Mouse (Mus musculus) left cerebral cortex, postnatal 25 days (tissue): Measurements from ENCODE around the gene Car15. TPM values are rescaled to one million over a fixed set of nuclear protein-coding genes. Genes with fewer than 3 reads are reported as not detected.

Experiments
- DNase-seq, 2 experiments: peaks; one replicate each; pipeline ENCODE4 v3.0.0; 2022; ENCODE audit warnings: low spot score in 2 of 2, mixed read lengths in 1 of 2
- intact Hi-C: fragments of 180-260 bp; cut with DNase I; formaldehyde crosslinking; loops from one replicate; pipeline ENCODE4 v1.15.1; 2025
- total RNA-seq, 2 experiments: library from RNA; stranded (reverse); gene quantifications; 2 replicates each; pipeline ENCODE4 v1.2.3; 2021

Gene Car15
- total RNA-seq, 2 experiments from 2014 or later = 12.3 to 13.8 TPM

GRCm38 (mm10) chr16:17804449-17804912 lies 33.7 kb downstream of the Car15 start:
- DNase-seq = no peak
- intact Hi-C loops = no loop called here

GRCm38 (mm10) chr16:17803675-17804448 lies 34.3 kb downstream of the Car15 start:
- intact Hi-C loops = no loop called here
- DNase-seq = no peak

- intact Hi-C loops = no loop called here
Measured at GRCm38 (mm10) chr16:17802839-17803674, 35.1 kb downstream of the Car15 start.

GRCm38 (mm10) chr16:17802456-17802838 lies 35.7 kb downstream of the Car15 start:
- no peak for DNase-seq
- intact Hi-C loops = no loop called here

More at GRCm38 (mm10) chr16:17802839-17803674, 35.1 kb downstream of the Car15 start:
- DNase-seq = peak; percentile 54 to 76

- intact Hi-C loops = no loop called here
- no peak for DNase-seq
Measured at GRCm38 (mm10) chr16:17801777-17802455, 36.2 kb downstream of the Car15 start.

GRCm38 (mm10) chr16:17799584-17799983 lies 38.6 kb downstream of the Car15 start:
- DNase-seq = no peak
- intact Hi-C loops = no loop called here

GRCm38 (mm10) chr16:17798321-17799180 lies 39.6 kb downstream of the Car15 start:
- intact Hi-C loops = no loop called here
- DNase-seq = no peak

GRCm38 (mm10) chr16:17797812-17798311 lies 40.3 kb downstream of the Car15 start:
- intact Hi-C loops = no loop called here

GRCm38 (mm10) chr16:17796971-17797811 lies 41.0 kb downstream of the Car15 start, which contains the start of gene Scarf2:
Scarf2 (plus strand) TSS chr16:17797282.
- no peak for DNase-seq
- intact Hi-C loops = no loop called here

More at GRCm38 (mm10) chr16:17797812-17798311, 40.3 kb downstream of the Car15 start:
- DNase-seq = no peak

GRCm38 (mm10) chr16:17796519-17796918 lies 41.6 kb downstream of the Car15 start:
- intact Hi-C loops = no loop called here
- no peak for DNase-seq

GRCm38 (mm10) chr16:17795643-17796042 lies 42.5 kb downstream of the Car15 start:
- DNase-seq = no peak
- intact Hi-C loops = no loop called here

GRCm38 (mm10) chr16:17794047-17794446 lies 44.1 kb downstream of the Car15 start:
- DNase-seq = peak in 1 of 2 experiments; percentile 72
- intact Hi-C loops = no loop called here

- no peak for DNase-seq
- intact Hi-C loops = no loop called here
Measured at GRCm38 (mm10) chr16:17792728-17793127, 45.4 kb downstream of the Car15 start.

GRCm38 (mm10) chr16:17785337-17785736 lies 52.8 kb downstream of the Car15 start:
- intact Hi-C loops = no loop called here
- no peak for DNase-seq
